Mouse (Mus musculus): Measurements from ENCODE around the gene Pagr1b.

Pagr1b gene

DNA sequence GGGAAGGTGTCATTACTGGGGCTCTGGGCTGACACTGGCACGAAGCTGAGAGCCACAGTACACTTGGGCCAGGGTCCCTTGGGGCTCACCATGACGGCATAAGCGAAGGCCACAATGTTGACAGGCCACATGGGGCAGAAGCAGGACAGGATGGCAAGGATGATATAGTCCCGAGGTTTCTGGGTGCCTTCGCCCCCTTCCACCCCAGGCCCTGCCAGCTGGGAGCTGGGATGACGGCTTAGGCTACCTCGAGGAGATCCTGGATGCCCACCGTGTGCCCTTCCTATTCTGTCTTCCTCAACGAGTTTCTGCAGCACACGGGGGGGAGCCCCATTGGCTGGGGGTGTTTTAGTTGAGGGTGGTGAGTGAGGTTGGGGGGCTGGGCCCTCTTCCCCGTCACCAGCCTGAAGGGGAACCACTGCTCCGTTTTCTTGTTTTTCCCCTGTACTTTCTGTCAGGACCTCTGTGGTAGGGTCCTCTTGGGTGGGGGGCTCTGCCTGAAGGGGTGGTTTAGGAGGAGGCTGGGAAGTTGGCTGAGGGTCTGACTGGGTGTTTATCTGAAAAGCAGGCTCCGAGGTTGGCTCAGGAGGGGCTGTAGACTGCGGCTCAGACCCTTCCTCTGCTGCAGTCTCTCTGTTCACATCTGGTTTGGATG, 3.1 kb upstream of the Pagr1b start:
- DNase-seq (ENCODE audit: low spot score): no peak

DNA sequence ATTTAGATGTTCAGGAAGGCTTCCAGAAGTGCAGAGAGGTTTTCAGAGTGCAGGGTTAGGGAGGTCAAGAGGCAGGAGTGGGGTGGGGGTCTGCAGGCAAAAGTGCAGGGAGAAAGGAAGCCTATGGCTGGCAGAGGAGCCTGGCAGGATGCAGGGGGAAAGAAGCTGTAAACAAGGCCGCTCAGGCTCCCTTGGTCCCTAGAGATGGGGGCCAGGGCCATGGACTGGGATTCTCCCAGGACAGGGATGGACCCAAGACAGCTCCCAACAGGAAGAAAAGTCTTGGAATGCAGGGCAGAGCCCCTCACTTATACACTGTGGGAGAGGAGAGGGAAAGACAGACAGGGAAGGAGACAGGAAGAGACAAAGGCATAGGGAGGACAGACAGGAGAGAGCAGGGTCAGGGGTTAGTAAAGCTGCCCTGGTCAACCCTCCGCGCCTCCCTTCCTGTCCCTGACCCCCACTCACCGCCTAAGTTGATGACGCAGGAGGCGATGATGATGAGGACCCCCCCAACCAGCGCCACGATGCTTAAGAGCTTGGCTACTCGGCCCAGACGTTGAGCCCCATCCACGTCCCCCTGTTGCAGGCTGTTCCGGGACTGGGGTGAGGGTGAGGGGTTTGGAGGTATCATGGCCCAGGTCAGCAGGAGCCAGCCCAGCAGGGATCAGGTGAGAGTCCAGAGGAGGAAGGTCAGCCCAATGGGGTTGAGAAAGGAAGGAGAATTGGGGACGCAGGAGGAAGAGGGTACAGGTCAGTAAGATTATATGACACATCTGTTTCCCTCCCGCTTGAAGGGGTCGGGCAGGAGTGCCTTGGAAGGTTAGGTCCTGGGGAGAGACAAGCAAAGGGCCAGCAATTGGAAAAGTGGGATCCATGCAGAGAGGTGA, 2.4 kb upstream of the Pagr1b start:
- no peak for DNase-seq (ENCODE audit: low spot score)

DNA sequence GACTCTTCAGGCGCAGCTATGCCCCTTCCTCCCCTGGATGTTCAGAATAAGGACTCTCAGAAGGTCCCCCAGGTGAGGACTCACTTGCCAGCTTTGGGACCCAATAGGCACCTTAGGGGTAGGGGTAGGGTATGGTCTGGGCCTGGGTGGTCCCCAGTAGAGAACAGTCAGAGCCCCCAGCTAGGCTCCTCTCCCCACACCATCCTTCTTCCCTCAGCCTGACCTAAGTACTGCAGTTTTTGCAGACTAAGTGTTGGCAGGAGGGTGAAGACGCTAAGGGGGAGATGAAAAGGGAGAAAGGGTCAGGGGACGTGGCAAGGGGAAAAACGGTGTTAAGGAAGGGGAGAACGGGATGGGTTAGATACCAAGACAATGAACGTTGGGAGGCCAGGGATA, 1.7 kb upstream of the Pagr1b start:
- DNase-seq (ENCODE audit: low spot score): no peak

DNA sequence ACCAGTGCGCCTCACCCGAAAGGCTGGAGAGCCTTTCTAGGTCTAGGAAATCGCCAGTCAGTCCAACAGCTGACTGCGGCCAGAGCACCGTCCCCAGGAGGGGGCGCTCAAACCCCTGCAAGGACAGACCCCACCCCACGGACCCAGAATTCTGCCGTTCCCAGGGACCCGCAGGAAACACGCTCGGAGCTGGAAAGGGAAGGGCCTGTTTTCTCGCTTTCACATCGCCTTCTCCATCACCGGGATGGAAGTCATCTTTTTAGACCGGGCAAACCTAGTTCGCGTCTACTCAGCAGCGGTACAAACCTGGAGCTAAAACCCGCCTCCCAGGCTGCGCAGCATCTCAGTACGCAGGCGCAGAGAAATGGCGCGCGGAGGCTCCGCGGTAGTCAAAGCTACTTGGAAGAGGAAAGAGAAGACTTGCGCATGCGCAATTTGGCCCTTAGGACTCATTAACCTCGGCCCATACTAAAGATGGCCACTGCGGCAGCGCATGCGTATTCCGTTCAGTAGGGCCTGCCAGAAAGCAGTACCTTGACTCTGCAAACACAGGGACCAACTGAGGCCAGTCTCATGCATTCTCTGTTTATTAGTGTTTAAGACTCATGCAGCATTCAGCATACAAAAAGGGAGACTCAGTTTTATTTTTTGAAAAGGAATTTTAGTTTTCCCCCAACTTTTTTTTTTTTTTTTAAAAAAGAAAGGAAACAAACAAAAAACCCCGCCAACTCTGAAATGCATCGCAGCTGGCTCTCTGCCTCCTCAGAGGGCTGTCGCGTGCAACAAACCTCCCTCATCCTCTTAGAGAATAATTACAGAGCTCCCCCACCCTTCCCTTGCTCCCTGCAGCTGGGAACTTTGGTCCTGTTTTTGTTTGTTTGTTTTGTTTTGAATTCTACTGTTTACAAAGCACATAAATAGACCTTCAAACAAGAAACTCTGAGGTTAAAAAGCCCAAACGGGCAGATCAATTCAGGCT, 976 bp upstream of the Pagr1b start, which contains the start of gene Pagr1a:
Gene Pagr1a, minus strand, starts transcription at position 382 of the 979 bp plus-strand sequence.
- peak; percentile 97 for DNase-seq (ENCODE audit: low spot score)

DNA sequence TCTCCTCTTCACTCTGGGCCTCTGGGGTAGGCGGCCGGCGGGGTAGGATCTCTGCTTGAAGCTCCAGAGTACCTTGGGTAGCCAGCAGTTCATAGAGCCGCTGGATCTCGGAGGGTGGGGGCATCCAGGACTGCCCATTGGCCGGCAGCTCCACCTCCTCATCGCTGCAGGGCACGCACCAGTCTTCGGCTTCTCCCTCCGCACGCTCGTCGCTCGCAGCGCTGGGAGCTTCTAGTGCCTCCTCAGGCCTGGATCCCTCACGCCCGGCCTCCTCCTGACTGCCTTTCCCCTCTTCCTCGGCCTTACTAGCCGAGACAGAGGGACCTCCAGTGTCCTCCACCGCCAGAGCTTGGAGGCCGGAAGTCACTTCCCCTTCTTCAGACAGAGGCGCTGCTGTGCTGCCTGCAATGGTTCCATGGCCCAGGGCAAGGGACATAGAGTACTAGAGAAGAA, 228 bp upstream of the Pagr1b start:
- peak; percentile 65 for DNase-seq (ENCODE audit: low spot score)

DNA sequence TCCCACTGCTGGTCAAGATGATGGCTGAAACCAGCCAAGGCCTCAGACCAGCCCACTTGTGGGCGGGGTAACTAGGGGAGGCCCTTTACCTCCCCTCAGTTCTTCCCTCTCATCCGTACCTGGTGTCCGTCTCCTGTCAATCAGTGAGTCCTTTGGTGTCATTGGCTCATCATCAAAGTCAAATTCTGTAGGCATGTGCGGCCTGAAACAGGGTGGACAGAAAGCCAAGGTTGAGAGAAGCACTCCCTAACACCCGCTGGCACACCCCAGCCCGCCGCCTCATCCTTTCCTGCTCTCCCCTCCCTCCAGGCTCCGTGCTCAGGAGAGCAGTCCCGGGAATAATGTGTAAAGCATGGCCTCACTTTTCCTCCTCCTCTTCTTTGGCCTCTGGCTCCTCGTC, 203 bp downstream of the Pagr1b start:
- DNase-seq (ENCODE audit: low spot score): peak; percentile 55

DNA sequence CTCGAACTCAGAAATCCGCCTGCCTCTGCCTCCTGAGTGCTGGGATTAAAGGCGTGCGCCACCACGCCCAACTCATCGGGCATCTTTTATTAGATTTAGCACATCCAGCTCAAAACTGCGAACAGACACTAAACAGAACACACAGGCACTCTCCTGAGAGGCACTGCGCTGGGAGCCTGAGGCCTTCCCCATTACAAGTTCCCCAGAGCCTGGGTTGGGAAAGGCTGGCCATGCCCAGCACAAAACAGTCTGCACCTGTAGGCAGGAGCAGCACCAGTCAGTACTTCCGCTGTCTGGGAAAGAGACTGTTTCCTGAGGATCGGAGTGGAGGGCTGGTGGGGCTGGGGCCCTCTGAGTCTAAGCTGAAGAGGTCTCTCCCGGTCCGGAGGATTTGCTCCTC, 1.3 kb downstream of the Pagr1b start:
- DNase-seq (ENCODE audit: low spot score): no peak

GRCm38 (mm10) chr7:127014320-127014719, 2.0 kb downstream of the Pagr1b start, which contains the start of gene Mvp:
Gene Mvp (minus strand): TSS chr7:127014621.
- peak; percentile 71 for DNase-seq (ENCODE audit: low spot score)

GRCm38 (mm10) chr7:127013385-127013784, 2.9 kb downstream of the Pagr1b start:
- DNase-seq (ENCODE audit: low spot score): no peak

DNA sequence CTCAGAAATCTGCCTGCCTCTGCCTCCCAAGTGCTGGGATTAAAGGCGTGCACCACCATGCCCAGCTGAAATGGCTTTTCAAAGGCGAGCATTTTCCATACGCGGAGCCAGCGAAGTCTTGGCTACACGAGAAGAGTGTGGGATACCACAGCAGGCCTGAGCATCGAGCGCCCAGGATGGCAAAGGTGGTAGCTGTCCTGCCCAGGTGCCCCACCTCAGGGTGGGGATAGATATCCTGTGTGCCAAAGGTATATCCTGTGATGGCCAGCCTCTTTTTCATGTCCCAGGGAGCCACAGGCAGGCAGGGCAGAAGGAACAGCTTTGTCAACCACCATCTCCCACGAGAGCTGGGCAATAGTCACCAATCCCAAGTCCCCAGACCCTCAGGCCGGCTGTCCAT, 3.4 kb downstream of the Pagr1b start:
- no peak for DNase-seq (ENCODE audit: low spot score)

- DNase-seq (ENCODE audit: low spot score): no peak
These were observed 3.9 kb downstream of the Pagr1b start for GRCm38 (mm10) chr7:127012374-127012773.

- DNase-seq (ENCODE audit: low spot score): no peak
These were observed 4.6 kb downstream of the Pagr1b start for GRCm38 (mm10) chr7:127011717-127012116.

- DNase-seq (ENCODE audit: low spot score): no peak
These were observed 5.2 kb downstream of the Pagr1b start for GRCm38 (mm10) chr7:127011051-127011450.

DNA sequence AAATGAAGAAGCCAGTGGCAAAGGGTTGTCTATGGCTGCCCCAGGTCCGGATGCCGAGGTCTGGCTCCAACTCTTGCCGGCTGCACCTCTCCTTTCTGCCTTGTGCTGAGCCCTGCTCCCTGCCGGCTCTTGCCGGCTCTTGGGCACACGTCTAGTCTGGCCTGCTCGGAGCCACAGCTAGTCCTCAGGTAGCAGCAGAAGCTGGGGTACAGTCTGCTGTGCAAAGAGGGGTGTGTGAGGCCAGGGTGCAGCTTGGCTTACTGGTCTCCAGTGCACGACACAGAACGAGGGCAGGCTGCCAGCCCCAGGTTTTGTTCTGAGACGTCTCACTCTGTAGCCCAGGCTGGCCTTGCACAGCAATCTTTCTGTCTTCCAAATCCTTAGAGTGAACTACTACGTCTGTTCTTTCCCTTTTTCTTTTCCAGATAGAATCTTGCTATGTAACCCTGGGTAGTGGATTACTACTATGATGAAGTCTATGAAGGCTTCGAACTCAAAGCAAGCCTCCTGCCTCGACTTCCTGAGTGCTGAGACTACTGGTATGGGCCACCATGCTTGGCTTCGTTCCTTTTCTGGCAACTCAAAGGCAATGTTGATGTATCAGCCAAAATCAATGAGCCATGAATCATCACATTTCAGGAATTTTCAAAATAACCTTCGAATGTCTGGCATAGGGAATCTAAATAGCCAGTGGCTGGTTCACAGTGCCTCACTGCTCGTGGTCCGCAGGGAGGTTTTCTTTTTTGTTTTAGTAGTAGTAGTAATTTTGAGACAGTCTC, 6.8 kb downstream of the Pagr1b start:
- DNase-seq (ENCODE audit: low spot score): no peak

- peak; percentile 83 for DNase-seq (ENCODE audit: low spot score)
These were observed 7.9 kb downstream of the Pagr1b start for GRCm38 (mm10) chr7:127008239-127009019.

DNA sequence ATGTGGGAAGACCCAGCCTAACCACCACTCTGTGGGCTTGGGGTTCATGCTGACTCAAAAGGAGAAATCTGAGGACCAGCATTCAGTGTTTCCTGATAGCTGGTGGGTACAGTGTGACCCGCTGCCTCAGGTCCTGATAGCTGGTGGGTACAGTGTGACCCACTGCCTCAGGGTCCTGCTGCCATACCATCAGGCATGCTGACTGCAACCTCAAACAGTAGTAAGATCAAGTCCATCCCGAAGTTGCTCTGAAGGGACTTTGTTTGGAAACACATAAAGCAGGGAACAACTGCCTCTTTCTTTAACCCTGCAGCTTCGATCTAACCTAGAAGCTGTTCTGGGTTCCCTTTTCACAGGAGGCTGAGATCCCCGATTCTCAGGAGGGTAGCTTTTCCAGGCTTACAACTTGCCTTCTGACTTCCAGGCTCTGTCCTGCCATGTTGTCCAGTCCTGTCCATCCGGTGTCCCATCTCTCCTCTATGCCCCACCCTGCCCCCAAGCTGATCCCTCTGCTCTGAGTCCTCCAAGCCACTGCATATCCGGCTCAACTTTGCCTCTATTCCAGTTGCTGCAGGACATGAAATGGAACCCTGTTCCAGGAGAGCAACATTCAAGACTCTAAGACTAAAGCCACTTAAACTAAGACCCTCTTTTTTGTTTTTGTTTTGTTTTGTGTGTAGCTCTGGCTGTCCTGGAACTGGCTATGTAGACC, 8.8 kb downstream of the Pagr1b start:
- no peak for DNase-seq (ENCODE audit: low spot score)

DNA sequence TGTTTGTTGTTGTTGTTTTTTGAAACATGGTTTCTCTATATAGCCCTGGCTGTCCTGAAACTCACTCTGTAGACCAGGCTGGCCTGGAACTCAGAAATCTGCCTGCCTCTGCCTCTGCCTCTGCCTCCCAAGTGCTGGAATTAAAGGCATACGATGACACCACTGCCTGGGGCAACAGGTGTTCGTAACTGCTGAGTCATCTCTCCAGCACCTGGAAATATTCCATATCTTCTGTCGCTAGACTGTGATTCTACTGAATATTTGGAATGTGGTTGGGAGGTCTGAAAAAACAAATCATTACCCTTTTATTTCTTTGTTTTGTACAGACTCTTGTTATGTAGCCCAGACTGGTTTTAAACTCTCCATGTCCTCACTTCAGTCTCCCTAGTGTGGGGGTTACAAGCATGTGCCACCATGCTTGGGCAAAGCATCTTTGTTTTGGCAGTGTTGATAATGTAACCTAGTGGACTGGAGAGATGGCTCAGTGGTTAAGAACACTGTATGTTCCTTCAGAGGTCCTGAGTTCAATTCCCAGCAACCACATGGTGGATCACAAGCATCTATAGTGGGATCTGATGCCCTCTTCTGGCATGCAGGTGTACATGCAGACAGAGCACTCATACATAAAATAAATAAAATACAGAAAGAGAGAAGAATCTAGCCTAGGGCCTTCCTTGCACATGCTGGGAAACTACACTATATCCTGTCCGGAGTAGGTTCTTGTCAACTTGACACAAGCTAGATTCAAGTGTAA, 12.0 kb downstream of the Pagr1b start:
- DNase-seq (ENCODE audit: low spot score): no peak

DNA sequence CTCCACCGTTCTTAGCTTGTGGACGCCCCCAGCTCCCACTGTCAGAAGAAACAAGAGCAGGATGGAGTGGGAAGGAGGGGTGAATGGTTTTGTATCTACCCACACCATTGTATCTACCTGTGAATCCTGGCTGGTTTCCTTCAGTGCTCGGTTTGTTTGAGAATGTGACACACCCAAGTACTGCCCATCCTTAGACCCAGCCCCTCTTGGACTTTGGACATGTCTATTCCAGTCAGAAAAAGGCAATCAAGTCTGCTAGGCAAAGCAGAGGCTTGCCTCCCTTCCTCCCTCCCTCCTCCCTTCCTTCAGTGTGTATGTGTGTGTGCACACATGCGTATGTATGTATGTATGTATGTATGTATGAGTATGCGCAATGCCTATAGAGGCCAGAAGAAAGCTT, 12.7 kb downstream of the Pagr1b start:
- no peak for DNase-seq (ENCODE audit: low spot score)

GRCm38 (mm10) chr7:126999568-126999967, 16.7 kb downstream of the Pagr1b start:
- DNase-seq (ENCODE audit: low spot score): no peak
